Mouse (Mus musculus): ENCODE measurements around the gene Nppb. TPM values are rescaled to one million over a fixed set of nuclear protein-coding genes. Genes with fewer than 3 reads are reported as not detected.

The Nppb gene
- 0.77 and 1.00 TPM in 2 replicates for polyA plus RNA-seq (2015; fragmentation: Nextera tagmentation; extraction: Ambion mirVana)

DNA sequence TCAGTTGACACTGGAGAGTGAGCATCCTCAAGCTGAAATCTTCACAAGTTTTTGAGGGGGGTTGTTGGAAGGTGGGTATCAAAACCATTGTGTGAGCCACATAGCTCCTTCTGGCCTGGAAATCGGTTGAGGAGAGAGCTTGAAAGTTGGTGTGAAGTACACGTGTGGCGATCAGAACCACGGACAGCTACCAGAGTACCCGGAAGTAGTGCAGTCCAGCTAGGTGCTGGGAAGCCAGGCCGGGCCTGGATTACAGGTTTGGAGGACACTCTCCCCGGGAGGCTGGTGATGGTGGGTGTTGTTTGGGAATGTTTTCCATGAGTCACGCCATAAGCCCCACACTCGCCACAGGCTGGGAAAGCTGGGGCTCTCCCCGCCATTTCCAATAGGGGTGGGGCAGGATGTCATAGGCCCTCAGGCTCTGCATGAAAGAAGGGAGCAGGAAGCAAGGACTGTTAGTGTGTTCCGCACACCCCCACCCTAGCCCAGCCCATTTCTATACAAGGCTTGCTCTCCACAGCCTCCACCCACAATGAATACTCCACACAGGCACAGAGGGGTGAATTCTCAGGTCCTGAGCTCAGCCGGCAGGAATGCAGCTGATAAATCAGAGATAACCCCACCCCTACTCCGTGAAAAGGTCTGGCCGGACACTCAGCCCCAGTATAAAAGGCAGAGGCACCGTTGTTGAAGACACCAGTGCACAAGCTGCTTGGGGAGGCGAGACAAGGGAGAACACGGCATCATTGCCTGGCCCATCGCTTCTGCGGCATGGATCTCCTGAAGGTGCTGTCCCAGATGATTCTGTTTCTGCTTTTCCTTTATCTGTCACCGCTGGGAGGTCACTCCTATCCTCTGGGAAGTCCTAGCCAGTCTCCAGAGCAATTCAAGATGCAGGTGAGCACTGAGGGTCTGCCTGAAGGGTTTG is at the start of gene Nppb:
Gene Nppb, plus strand, starts transcription at position 584 of the 928 bp plus-strand sequence.

DNA sequence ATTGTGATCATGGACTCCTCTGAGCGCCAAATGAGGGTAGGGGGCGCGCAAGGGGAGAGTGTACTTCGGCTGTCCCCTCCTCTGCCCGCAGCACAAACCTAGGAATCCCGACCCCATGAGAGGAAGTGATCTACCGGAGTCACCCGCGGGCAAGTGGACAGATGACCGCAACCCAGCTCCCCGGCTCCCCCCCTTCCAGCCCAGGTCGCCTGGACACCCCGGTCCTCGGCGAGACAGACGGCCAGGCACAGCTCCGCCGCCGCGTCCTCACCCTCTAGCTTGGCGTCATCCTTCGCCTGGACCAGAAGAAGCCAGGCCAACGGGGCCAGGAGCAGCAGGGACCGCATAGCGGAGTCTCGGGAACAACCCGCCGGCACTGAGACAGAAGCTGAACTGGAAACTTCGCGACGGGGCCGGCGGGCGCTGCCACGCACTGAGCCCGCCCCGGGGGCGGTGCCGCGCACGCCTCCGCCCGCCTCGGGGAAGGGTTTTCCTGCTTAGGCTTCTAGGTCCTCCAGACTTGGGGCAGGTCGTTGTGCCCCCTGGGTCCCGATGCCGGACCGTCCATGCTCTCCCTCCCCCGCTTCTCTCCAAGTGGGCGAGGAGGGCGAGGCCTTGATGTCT is 49.1 kb upstream of the Nppb start, which contains the start of gene Plod1:
Gene Plod1, minus strand, starts transcription at position 437 of the 624 bp plus-strand sequence.

DNA sequence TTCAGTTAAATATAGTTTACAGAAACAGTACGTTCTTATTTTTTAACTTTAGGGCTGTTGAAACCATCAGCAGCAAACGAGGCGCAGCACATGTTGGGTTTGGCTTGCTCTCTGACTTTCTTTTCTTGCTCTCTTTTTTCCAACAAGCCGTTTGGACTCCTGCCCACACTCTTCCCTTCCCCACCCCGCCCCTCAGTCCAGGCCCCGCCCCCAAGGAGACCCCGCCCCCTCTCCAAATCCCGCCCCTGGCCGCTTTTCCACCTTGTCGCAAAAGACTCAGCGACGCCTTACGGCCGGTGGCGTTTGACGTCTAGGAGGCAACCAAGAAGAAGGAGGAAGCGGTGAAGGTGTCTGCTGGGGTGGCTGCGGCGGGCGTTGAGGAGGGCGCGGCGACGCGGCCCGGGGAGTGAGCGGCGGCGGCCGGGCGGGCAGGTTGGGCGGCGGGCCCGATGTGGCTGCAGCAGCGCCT is 45.0 kb upstream of the Nppb start, which contains the start of gene 2510039O18Rik:
Gene 2510039O18Rik, plus strand, starts transcription at position 320 of the 469 bp plus-strand sequence.

DNA sequence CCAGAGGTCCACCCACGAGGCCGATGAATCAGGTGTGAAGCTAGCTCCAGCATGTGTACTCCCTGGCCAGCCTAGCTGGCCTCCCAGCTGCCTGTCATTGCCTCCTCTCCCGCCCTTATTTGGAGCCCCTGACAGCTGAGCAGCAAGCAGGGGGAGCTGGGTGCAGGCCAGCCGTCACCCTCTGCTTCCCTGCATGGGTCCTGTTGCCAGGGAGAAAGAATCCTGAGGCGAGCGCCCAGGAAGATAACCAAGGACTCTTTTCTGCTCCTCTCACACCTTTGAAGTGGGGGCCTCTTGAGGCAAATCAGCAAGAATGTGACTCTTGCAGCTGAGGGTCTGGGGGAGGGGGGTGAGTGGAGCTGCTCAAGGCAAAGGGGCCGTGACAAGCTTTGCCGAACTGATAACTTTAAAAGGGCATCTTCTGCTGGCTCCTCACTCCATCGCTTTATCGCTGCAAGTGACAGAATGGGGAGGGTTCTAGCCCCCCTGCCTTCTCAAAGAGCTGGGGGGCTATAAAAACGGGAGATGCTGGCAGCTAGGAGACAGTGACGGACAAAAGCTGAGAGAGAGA is 14.7 kb downstream of the Nppb start, which contains the start of gene Nppa:
Gene Nppa, plus strand, starts transcription at position 521 of the 571 bp plus-strand sequence.

Other genes starting within 250 kb of the Nppb start
- 4.3 and 5.0 TPM in 2 replicates for gene Zfp984, start 176.0 kb upstream of the Nppb start, polyA plus RNA-seq (2015; fragmentation: Nextera tagmentation; extraction: Ambion mirVana)
- gene Zfp933, start 137.4 kb upstream of the Nppb start, polyA plus RNA-seq (2015; fragmentation: Nextera tagmentation; extraction: Ambion mirVana): 2.9 and 4.2 TPM in 2 replicates
- gene Miip, start 117.0 kb upstream of the Nppb start, polyA plus RNA-seq (2015; fragmentation: Nextera tagmentation; extraction: Ambion mirVana): 12.1 and 14.6 TPM in 2 replicates
- gene Fv1, start 116.8 kb upstream of the Nppb start, polyA plus RNA-seq (2015; fragmentation: Nextera tagmentation; extraction: Ambion mirVana): 2.0 and 2.2 TPM in 2 replicates
- 49.5 and 53.2 TPM in 2 replicates for gene Mfn2, start 81.1 kb upstream of the Nppb start, polyA plus RNA-seq (2015; fragmentation: Nextera tagmentation; extraction: Ambion mirVana)
- gene Plod1, start 49.0 kb upstream of the Nppb start, polyA plus RNA-seq (2015; fragmentation: Nextera tagmentation; extraction: Ambion mirVana): 53.7 and 59.1 TPM in 2 replicates
- gene 2510039O18Rik, start 44.9 kb upstream of the Nppb start, polyA plus RNA-seq (2015; fragmentation: Nextera tagmentation; extraction: Ambion mirVana): 12.4 and 13.0 TPM in 2 replicates
- 6.0 and 7.2 TPM in 2 replicates for gene Nppa, start 14.9 kb downstream of the Nppb start, polyA plus RNA-seq (2015; fragmentation: Nextera tagmentation; extraction: Ambion mirVana)
- gene Clcn6, start 53.0 kb downstream of the Nppb start, polyA plus RNA-seq (2015; fragmentation: Nextera tagmentation; extraction: Ambion mirVana): 3.5 and 4.7 TPM in 2 replicates
- 15.8 and 16.7 TPM in 2 replicates for gene Mthfr, start 53.3 kb downstream of the Nppb start, polyA plus RNA-seq (2015; fragmentation: Nextera tagmentation; extraction: Ambion mirVana)
- gene Agtrap, start 102.2 kb downstream of the Nppb start, polyA plus RNA-seq (2015; fragmentation: Nextera tagmentation; extraction: Ambion mirVana): 21.2 and 23.5 TPM in 2 replicates
- 27.9 and 29.9 TPM in 2 replicates for gene Mad2l2, start 144.6 kb downstream of the Nppb start, polyA plus RNA-seq (2015; fragmentation: Nextera tagmentation; extraction: Ambion mirVana)
- 0.02 TPM in 1 of 2 replicates, not detected in the other for gene Draxin, start 144.9 kb downstream of the Nppb start, polyA plus RNA-seq (2015; fragmentation: Nextera tagmentation; extraction: Ambion mirVana)
- 46.5 and 50.5 TPM in 2 replicates for gene Fbxo6, start 166.4 kb downstream of the Nppb start, polyA plus RNA-seq (2015; fragmentation: Nextera tagmentation; extraction: Ambion mirVana)
- gene Fbxo44, start 174.7 kb downstream of the Nppb start, polyA plus RNA-seq (2015; fragmentation: Nextera tagmentation; extraction: Ambion mirVana): 3.2 and 3.7 TPM in 2 replicates
- 1.5 and 1.9 TPM in 2 replicates for gene Fbxo2, start 174.8 kb downstream of the Nppb start, polyA plus RNA-seq (2015; fragmentation: Nextera tagmentation; extraction: Ambion mirVana)

Data from urinary bladder, postnatal 0 days (tissue).